Mouse (Mus musculus) thymus, adult 2 months (tissue): ENCODE data around the gene Matn1. TPM values are rescaled to one million over a fixed set of nuclear protein-coding genes. Genes with fewer than 3 reads are reported as not detected.

Source experiments
- DNase-seq: peaks from one replicate; pipeline ENCODE4 v3.0.0; 2021
- H3K27ac ChIP-seq: fragments of 200-500 bp; 2 replicates; pipeline ENCODE4 v1.5.1; 2012; ENCODE audit warnings: low read length, control low read depth; ENCODE audit not compliant: control insufficient read depth, insufficient read depth
- H3K27me3 ChIP-seq: fragments of 200-500 bp; 2 replicates; pipeline ENCODE4 v1.6.1; 2012; ENCODE audit warnings: mild to moderate bottlenecking, low read length, moderate library complexity, mixed read lengths; ENCODE audit not compliant: control insufficient read depth, insufficient read depth
- H3K36me3 ChIP-seq: fragments of 200-500 bp; 2 replicates; pipeline ENCODE4 v1.6.1; 2012; ENCODE audit warnings: mild to moderate bottlenecking, low read length, moderate library complexity; ENCODE audit not compliant: control insufficient read depth, insufficient read depth
- H3K4me1 ChIP-seq: fragments of 200-500 bp; replicated peaks from 2 replicates; pipeline ENCODE4 v1.6.1; 2012; ENCODE audit warnings: low read length; ENCODE audit not compliant: control insufficient read depth, insufficient read depth
- H3K4me3 ChIP-seq: fragments of 200-500 bp; 2 replicates; pipeline ENCODE4 v1.5.1; 2012; ENCODE audit warnings: mild to moderate bottlenecking, low read length, control low read depth, moderate library complexity; ENCODE audit not compliant: control insufficient read depth, insufficient read depth
- CTCF ChIP-seq: fragments of 200-500 bp; IDR thresholded peaks from 2 replicates; pipeline ENCODE4 v1.5.1; 2012; ENCODE audit warnings: mild to moderate bottlenecking, control low read depth, low read length, moderate library complexity, borderline replicate concordance; ENCODE audit not compliant: control insufficient read depth, poor library complexity, insufficient read depth; ENCODE audit errors: extremely low read depth
- POLR2A ChIP-seq: fragments of 200-500 bp; IDR thresholded peaks from 2 replicates; pipeline ENCODE4 v1.6.1; 2012; ENCODE audit warnings: mild to moderate bottlenecking, low read length, control low read depth, moderate library complexity; ENCODE audit not compliant: control insufficient read depth, poor library complexity, insufficient read depth; ENCODE audit errors: extremely low read depth
- WGBS: fragments of 180-500 bp; shearing (Covaris S2); methylation state at CpG from one replicate; pipeline ENCODE4 v1.1.7; 2018; 5-methylcytosine and 5-hydroxymethylcytosine counted together
- polyA plus RNA-seq: library from polyadenylated mRNA; depleted of rRNA; stranded (reverse); fragments of >200 nt; gene quantifications from 2 replicates; pipeline ENCODE4 v1.2.3, GENCODE M21; 2012

The Matn1 gene
- polyA plus RNA-seq, 1 experiment, result 2.1 TPM

DNA sequence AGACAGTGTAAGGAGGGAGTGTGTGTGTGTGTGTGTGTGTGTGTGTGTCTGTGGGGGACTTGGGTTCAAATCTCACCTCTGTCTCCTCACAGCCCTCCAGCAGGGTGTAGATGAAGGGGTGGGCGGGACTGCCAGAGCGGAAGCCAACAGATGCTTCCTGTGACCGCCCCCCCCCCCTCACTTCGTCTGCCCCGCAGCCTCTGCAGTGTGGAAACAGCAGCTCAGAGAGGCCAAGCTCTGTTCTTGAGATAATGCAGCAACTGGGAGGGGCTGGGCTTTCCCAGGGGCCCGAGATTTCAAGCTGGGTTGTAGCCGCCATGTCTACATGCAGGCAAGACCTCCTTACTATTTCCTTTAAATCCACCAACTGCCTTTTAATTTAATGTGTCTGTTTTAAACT lies 33.5 kb upstream of the Matn1 start:
- H3K4me3 ChIP-seq, result no peak overlapping the region
- peak; percentile 58 for DNase-seq
- H3K4me1 ChIP-seq, result peaks cover 53% of the 10 kb centered on the region
- H3K27ac ChIP-seq, result peak overlapping the region; percentile 70
- WGBS, result 3% methylated on average over 7 of the region's 7 CpGs
- TF ChIP-seq POLR2A (peak; percentile 39; the same call in 1 of the 2 replicates), CTCF (no peak)
- H3K27me3 ChIP-seq, result no peaks in the 10 kb centered on the region
- no peaks in the 10 kb centered on the region for H3K36me3 ChIP-seq

DNA sequence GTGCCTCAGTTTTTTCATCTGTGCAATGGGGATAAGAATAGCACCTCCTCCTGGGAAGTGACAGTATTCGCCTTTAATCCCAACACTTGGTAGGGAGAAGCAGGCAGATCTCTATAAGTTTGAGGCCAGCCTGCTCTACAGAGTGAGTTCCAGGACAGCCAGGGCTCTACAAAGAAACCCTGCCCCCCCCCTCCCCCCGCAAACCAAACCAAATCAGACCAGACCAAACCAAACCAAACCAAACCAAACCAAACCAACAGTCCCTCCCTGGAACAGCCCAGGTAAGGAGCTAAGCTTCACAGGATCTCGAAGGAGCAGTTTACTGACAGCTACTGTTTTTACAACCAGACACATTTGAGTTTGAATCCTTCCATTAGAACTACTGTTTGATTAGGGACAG lies 31.6 kb upstream of the Matn1 start:
- H3K4me3 ChIP-seq, result no peak overlapping the region; the same call in 1 of the 2 replicates
- TF ChIP-seq CTCF, result no peak
- no peak for TF ChIP-seq POLR2A
- peak overlapping the region; percentile 48; the same call in 1 of the 2 replicates for H3K27ac ChIP-seq

DNA sequence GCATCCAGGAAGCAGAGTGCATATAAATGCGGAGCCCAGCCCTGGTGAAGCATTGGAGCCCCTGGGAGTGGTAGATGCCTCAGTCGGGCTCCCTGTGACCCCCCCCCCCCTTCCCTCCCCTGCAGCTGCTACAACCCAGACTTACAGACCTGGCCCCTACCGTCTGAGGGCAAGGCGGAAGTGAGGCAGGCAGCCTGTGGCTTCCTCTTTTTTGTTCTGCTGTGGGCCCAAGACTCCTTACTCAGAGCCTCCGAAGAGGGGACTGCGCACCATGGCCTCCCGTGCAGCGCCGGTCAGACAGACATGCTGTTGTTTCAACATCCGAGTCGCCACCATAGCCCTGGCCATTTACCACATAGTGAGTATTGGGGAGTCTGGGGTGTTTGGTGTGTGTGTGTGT lies 31.1 kb upstream of the Matn1 start, which contains the start of gene Laptm5:
TSS of gene Laptm5 (plus strand) at position 49 of the 400 bp plus-strand sequence.
- Histone ChIP-seq H3K4me1 (peaks cover 66% of the 10 kb centered on the region), H3K27ac (peak within 1 kb of the TSS; percentile 98), H3K4me3 (peak within 1 kb of the TSS; percentile 95), H3K27me3 (no peaks in the 10 kb centered on the region), H3K36me3 (no peaks in the 10 kb centered on the region; the same call in 1 of the 2 replicates)
- DNase-seq, result peak; percentile 81
- WGBS, result 1% methylated on average over 11 of the region's 11 CpGs
- peak; percentile 97 for TF ChIP-seq POLR2A
- no peak for TF ChIP-seq CTCF

More for the DNA sequence above, 31.6 kb upstream of the Matn1 start:
- Histone ChIP-seq H3K27me3 (no peaks in the 10 kb centered on the region), H3K4me1 (peaks cover 61% of the 10 kb centered on the region), H3K36me3 (no peaks in the 10 kb centered on the region; the same call in 1 of the 2 replicates)
- DNase-seq, result no peak
- WGBS, result 33% methylated on average over 3 of the region's 3 CpGs

- Histone ChIP-seq H3K36me3 (no peaks in the 10 kb centered on the region; the same call in 1 of the 2 replicates), H3K27me3 (no peaks in the 10 kb centered on the region), H3K4me1 (peaks cover 69% of the 10 kb centered on the region), H3K4me3 (peak overlapping the region; percentile 95), H3K27ac (peak overlapping the region; percentile 98)
- 5% methylated on average over 3 of the region's 3 CpGs for WGBS
- DNase-seq, result no peak
- TF ChIP-seq CTCF (no peak), POLR2A (no peak)
Observed at GRCm38 (mm10) chr4:130913511-130913910, 30.7 kb upstream of the Matn1 start.

- TF ChIP-seq CTCF (no peak), POLR2A (peak; percentile 62; the same call in 1 of the 2 replicates)
- Histone ChIP-seq H3K36me3 (no peaks in the 10 kb centered on the region; the same call in 1 of the 2 replicates), H3K4me1 (peaks cover 68% of the 10 kb centered on the region), H3K27ac (peak overlapping the region; percentile 98), H3K27me3 (no peaks in the 10 kb centered on the region), H3K4me3 (peak overlapping the region; percentile 95)
- WGBS, result 7% methylated on average over 4 of the region's 4 CpGs
- DNase-seq, result peak; percentile 73
Observed at GRCm38 (mm10) chr4:130914011-130914410, 30.2 kb upstream of the Matn1 start.

DNA sequence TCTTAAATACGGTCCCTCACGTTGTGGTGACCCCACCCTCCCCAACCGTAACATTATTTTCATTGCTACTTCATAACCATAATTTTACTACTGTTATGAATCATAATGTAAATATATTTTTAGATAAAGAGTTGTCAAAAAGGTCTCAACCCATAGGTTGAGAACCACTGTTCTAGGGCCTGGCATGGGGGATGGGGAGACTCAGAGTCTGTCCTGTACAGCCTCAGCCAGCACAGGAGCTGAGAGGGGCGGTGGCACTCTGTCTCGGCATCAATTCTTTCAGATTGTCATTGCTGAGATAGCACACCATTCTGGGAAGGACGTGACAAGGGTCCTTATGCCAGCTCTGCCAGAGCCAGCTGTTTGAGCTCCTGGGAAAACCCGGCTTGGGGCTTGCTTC lies 29.7 kb upstream of the Matn1 start:
- Histone ChIP-seq H3K27me3 (no peaks in the 10 kb centered on the region), H3K27ac (peak overlapping the region; percentile 98), H3K36me3 (no peaks in the 10 kb centered on the region; the same call in 1 of the 2 replicates), H3K4me1 (peaks cover 67% of the 10 kb centered on the region), H3K4me3 (peak overlapping the region; percentile 95)
- TF ChIP-seq POLR2A, result no peak
- TF ChIP-seq CTCF, result no peak
- DNase-seq, result peak; percentile 49
- 3% methylated on average over 7 of the region's 7 CpGs for WGBS

GRCm38 (mm10) chr4:130915006-130915667 lies 29.0 kb upstream of the Matn1 start:
- peak; percentile 52 for DNase-seq
- TF ChIP-seq POLR2A, result no peak
- TF ChIP-seq CTCF, result no peak
- Histone ChIP-seq H3K27me3 (no peaks in the 10 kb centered on the region), H3K4me1 (peaks cover 67% of the 10 kb centered on the region), H3K27ac (peak overlapping the region; percentile 98), H3K36me3 (no peaks in the 10 kb centered on the region; the same call in 1 of the 2 replicates), H3K4me3 (peak overlapping the region; percentile 95)
- 6% methylated on average over 12 of the region's 12 CpGs for WGBS
